Mouse (Mus musculus): Measurements from ENCODE around the gene Tmem230.

- no peak for TF ChIP-seq CTCF (IDR thresholded peaks at IDR 0.05; ENCODE audit: low read depth)
- no peak for TF ChIP-seq EP300 (IDR thresholded peaks at IDR 0.05; ENCODE audit: low read depth)
Measured at GRCm38 (mm10) chr2:132279978-132280377, 32.4 kb upstream of the Tmem230 start.
